Mouse (Mus musculus) CD4-positive, CD25-positive, alpha-beta regulatory T cell, adult 4 months (primary cell): ENCODE results near the gene Ltbp1. TPM values are rescaled to one million over a fixed set of nuclear protein-coding genes. Genes with fewer than 3 reads are reported as not detected.

Experiments used
- ATAC-seq: one replicate; pipeline ENCODE4 v1.8.0; 2017
- polyA plus RNA-seq, 2 experiments: library from polyadenylated mRNA; unstranded; fragments of 100-300 nt; shearing (Covaris generic); gene quantifications; one replicate each; pipeline ENCODE4 v1.2.1; 2017

Gene Ltbp1
- polyA plus RNA-seq, 2 experiments from 2014 or later: 0.20 TPM; not detected in 1

- ATAC-seq: no peak
These were observed 174.9 kb downstream of the Ltbp1 start for GRCm38 (mm10) chr17:75180301-75180700.

- no peak for ATAC-seq
These were observed 175.7 kb downstream of the Ltbp1 start for GRCm38 (mm10) chr17:75180956-75181588.

GRCm38 (mm10) chr17:75182319-75183001 is 177.1 kb downstream of the Ltbp1 start:
- no peak for ATAC-seq

GRCm38 (mm10) chr17:75186732-75187509 is 181.6 kb downstream of the Ltbp1 start:
- ATAC-seq: no peak

GRCm38 (mm10) chr17:75196952-75197351 is 191.6 kb downstream of the Ltbp1 start:
- no peak for ATAC-seq

- ATAC-seq: no peak
These were observed 193.4 kb downstream of the Ltbp1 start for GRCm38 (mm10) chr17:75198767-75199166.

GRCm38 (mm10) chr17:75199694-75200093 is 194.3 kb downstream of the Ltbp1 start:
- no peak for ATAC-seq

- no peak for ATAC-seq
These were observed 196.9 kb downstream of the Ltbp1 start for GRCm38 (mm10) chr17:75202314-75202713.

GRCm38 (mm10) chr17:75204065-75204464 is 198.7 kb downstream of the Ltbp1 start:
- no peak for ATAC-seq

GRCm38 (mm10) chr17:75206281-75206680 is 200.9 kb downstream of the Ltbp1 start:
- ATAC-seq: no peak

- ATAC-seq: no peak
These were observed 202.9 kb downstream of the Ltbp1 start for GRCm38 (mm10) chr17:75208164-75208698.

GRCm38 (mm10) chr17:75210526-75210925 is 205.2 kb downstream of the Ltbp1 start:
- no peak for ATAC-seq

GRCm38 (mm10) chr17:75216362-75216761 is 211.0 kb downstream of the Ltbp1 start:
- ATAC-seq: no peak

GRCm38 (mm10) chr17:75218700-75219099 is 213.3 kb downstream of the Ltbp1 start:
- ATAC-seq: no peak

GRCm38 (mm10) chr17:75228321-75228720 is 223.0 kb downstream of the Ltbp1 start:
- no peak for ATAC-seq

- no peak for ATAC-seq
These were observed 227.8 kb downstream of the Ltbp1 start for GRCm38 (mm10) chr17:75233206-75233605.

- ATAC-seq: no peak
These were observed 228.6 kb downstream of the Ltbp1 start for GRCm38 (mm10) chr17:75233923-75234322.

- no peak for ATAC-seq
These were observed 230.4 kb downstream of the Ltbp1 start for GRCm38 (mm10) chr17:75235781-75236180.

GRCm38 (mm10) chr17:75236543-75236942 is 231.2 kb downstream of the Ltbp1 start:
- ATAC-seq: no peak

GRCm38 (mm10) chr17:75237456-75237855 is 232.1 kb downstream of the Ltbp1 start:
- peak; percentile 43 for ATAC-seq

GRCm38 (mm10) chr17:75238655-75239054 is 233.3 kb downstream of the Ltbp1 start:
- ATAC-seq: no peak

- ATAC-seq: no peak
These were observed 234.2 kb downstream of the Ltbp1 start for GRCm38 (mm10) chr17:75239545-75239944.

GRCm38 (mm10) chr17:75242086-75242485 is 236.7 kb downstream of the Ltbp1 start:
- no peak for ATAC-seq
